Mouse (Mus musculus) MEL (cell line): ENCODE data around the gene Klhl26. TPM values are rescaled to one million over a fixed set of nuclear protein-coding genes. Genes with fewer than 3 reads are reported as not detected.
A peak's percentile ranks its signal among the peaks of the same experiment; 100 is the strongest.

Source experiments
- DNase-seq: peaks from one replicate; pipeline ENCODE4 v3.0.0; 2011; ENCODE audit warnings: low read depth, low spot score
- H3K27ac ChIP-seq: 2 replicates; pipeline ENCODE4 v1.5.1; 2012; ENCODE audit warnings: low read depth, mild to moderate bottlenecking, control low read depth, low read length, moderate library complexity; ENCODE audit not compliant: control insufficient read depth
- H3K27me3 ChIP-seq, 2 experiments: fragments of 150-350 bp in 1 of 2; sonication (generic) in 1 of 2; 2 replicates each; pipeline ENCODE4 v1.6.1; 2012; ENCODE audit warnings: low read length in 2 of 2, mild to moderate bottlenecking in 2 of 2, improper control_type of control experiment in 1 of 2, moderate library complexity in 1 of 2; ENCODE audit not compliant: insufficient read depth in 2 of 2, control insufficient read depth in 1 of 2
- H3K36me3 ChIP-seq, 2 experiments: 2 replicates each; pipeline ENCODE4 v1.6.1; 2012 to 2014; ENCODE audit warnings: low read length in 2 of 2, improper control_type of control experiment in 1 of 2, inconsistent platforms in 1 of 2, mild to moderate bottlenecking in 1 of 2; ENCODE audit not compliant: insufficient read depth in 2 of 2, control insufficient read depth in 1 of 2
- H3K4me1 ChIP-seq, 2 experiments: fragments of 150-350 bp in 1 of 2; sonication (generic) in 1 of 2; 2 replicates each; pipeline ENCODE4 v1.6.1; 2012; ENCODE audit warnings: low read length in 2 of 2, improper control_type of control experiment in 1 of 2, mild to moderate bottlenecking in 1 of 2; ENCODE audit not compliant: insufficient read depth in 2 of 2, control insufficient read depth in 1 of 2
- H3K4me3 ChIP-seq, 2 experiments: fragments of 150-350 bp in 1 of 2; sonication (generic) in 1 of 2; 2 replicates each; pipeline ENCODE4 v1.5.1; 2012; ENCODE audit warnings: low read depth in 2 of 2, low read length in 2 of 2, mild to moderate bottlenecking in 2 of 2, moderate library complexity in 2 of 2, control low read depth in 1 of 2, improper control_type of control experiment in 1 of 2; ENCODE audit not compliant: control insufficient read depth in 1 of 2, insufficient read depth in 1 of 2
- H3K79me2 ChIP-seq: 2 replicates; pipeline ENCODE4 v1.6.1; 2012; ENCODE audit warnings: mild to moderate bottlenecking, low read length, moderate library complexity; ENCODE audit not compliant: control insufficient read depth, poor library complexity, insufficient read depth
- H3K9ac ChIP-seq: 2 replicates; pipeline ENCODE4 v1.6.1; 2012; ENCODE audit warnings: low read depth, mild to moderate bottlenecking, control low read depth, low read length, moderate library complexity; ENCODE audit not compliant: control insufficient read depth, poor library complexity, severe bottlenecking
- H3K9me3 ChIP-seq: fragments of 150-350 bp; sonication (generic); replicated peaks from 2 replicates; pipeline ENCODE4 v1.6.1; 2012; ENCODE audit warnings: mild to moderate bottlenecking, low read length, improper control_type of control experiment, moderate library complexity; ENCODE audit not compliant: insufficient read depth
- CTCF ChIP-seq, 3 experiments: IDR thresholded peaks in 2 of 3; conservative IDR thresholded peaks in 1 of 3; 2 replicates each; pipeline ENCODE4 v1.5.1; 2011 to 2012; ENCODE audit warnings: low read length in 3 of 3, low read depth in 2 of 3, mild to moderate bottlenecking in 2 of 3, improper control_type of control experiment in 1 of 3, inconsistent platforms in 1 of 3, mixed read lengths in 1 of 3, moderate library complexity in 1 of 3; ENCODE audit not compliant: control insufficient read depth in 1 of 3, insufficient read depth in 1 of 3, poor library complexity in 1 of 3, severe bottlenecking in 1 of 3
- ELF1 ChIP-seq: IDR thresholded peaks from 2 replicates; pipeline ENCODE4 v1.6.1; 2014; ENCODE audit warnings: low read depth, mild to moderate bottlenecking, inconsistent platforms, low read length, improper control_type of control experiment, moderate library complexity
- ETS1 ChIP-seq: IDR thresholded peaks from 2 replicates; pipeline ENCODE4 v1.6.1; 2012; ENCODE audit warnings: low read depth, mild to moderate bottlenecking, inconsistent platforms, low read length, improper control_type of control experiment, moderate library complexity
- GABPA ChIP-seq: IDR thresholded peaks from 2 replicates; pipeline ENCODE4 v1.6.1; 2012; ENCODE audit warnings: low read depth, mild to moderate bottlenecking, inconsistent platforms, low read length, improper control_type of control experiment, moderate library complexity
- HCFC1 ChIP-seq: IDR thresholded peaks from 2 replicates; pipeline ENCODE4 v1.6.1; 2012; ENCODE audit warnings: low read depth, mild to moderate bottlenecking, inconsistent platforms, low read length, improper control_type of control experiment, moderate library complexity
- JUND ChIP-seq: IDR thresholded peaks from 2 replicates; pipeline ENCODE4 v1.6.1; 2011; ENCODE audit warnings: low read depth, mild to moderate bottlenecking, improper control_type of control experiment, low read length
- KAT2A ChIP-seq: conservative IDR thresholded peaks from 2 replicates; pipeline ENCODE4 v1.6.1; 2012; ENCODE audit warnings: low read depth, low read length, improper control_type of control experiment, inconsistent platforms
- MAFK ChIP-seq: IDR thresholded peaks from 2 replicates; pipeline ENCODE4 v1.6.1; 2011; ENCODE audit warnings: low read depth, mild to moderate bottlenecking, low read length, improper control_type of control experiment, borderline replicate concordance
- MXI1 ChIP-seq: IDR thresholded peaks from 2 replicates; pipeline ENCODE4 v1.6.1; 2011; ENCODE audit warnings: mild to moderate bottlenecking, low read depth, low read length, improper control_type of control experiment
- NRF1 ChIP-seq: IDR thresholded peaks from 2 replicates; pipeline ENCODE4 v1.6.1; 2014; ENCODE audit warnings: low read depth, mild to moderate bottlenecking, inconsistent platforms, low read length, improper control_type of control experiment, moderate library complexity; ENCODE audit not compliant: poor library complexity, insufficient read depth, severe bottlenecking
- POLR2A ChIP-seq, 2 experiments: IDR thresholded peaks; 2 replicates each; pipeline ENCODE4 v1.6.1; 2011 to 2012; ENCODE audit warnings: low read length in 2 of 2, mild to moderate bottlenecking in 2 of 2, control low read depth in 1 of 2, improper control_type of control experiment in 1 of 2, low read depth in 1 of 2, moderate library complexity in 1 of 2; ENCODE audit not compliant: control insufficient read depth in 1 of 2, insufficient read depth in 1 of 2, poor library complexity in 1 of 2
- POLR2AphosphoS5 ChIP-seq: IDR thresholded peaks from 2 replicates; pipeline ENCODE4 v1.6.1; 2012; ENCODE audit warnings: low read depth, borderline replicate concordance, mild to moderate bottlenecking, inconsistent platforms, low read length, moderate library complexity, mixed read lengths
- SMC3 ChIP-seq: IDR thresholded peaks from 2 replicates; pipeline ENCODE4 v1.6.1; 2011; ENCODE audit warnings: low read depth, low read length, improper control_type of control experiment
- TCF12 ChIP-seq: IDR thresholded peaks from 2 replicates; pipeline ENCODE4 v1.6.1; 2014; ENCODE audit warnings: low read depth, mild to moderate bottlenecking, inconsistent platforms, low read length, improper control_type of control experiment, moderate library complexity
- UBTF ChIP-seq: IDR thresholded peaks from 2 replicates; pipeline ENCODE4 v1.6.1; 2012; ENCODE audit warnings: low read depth, mild to moderate bottlenecking, inconsistent platforms, low read length, improper control_type of control experiment, moderate library complexity, borderline replicate concordance; ENCODE audit not compliant: insufficient read depth
- ZC3H11A ChIP-seq: IDR thresholded peaks from 2 replicates; pipeline ENCODE4 v1.6.1; 2012; ENCODE audit warnings: low read depth, mild to moderate bottlenecking, inconsistent platforms, low read length, improper control_type of control experiment
- ZKSCAN1 ChIP-seq: IDR thresholded peaks from 2 replicates; pipeline ENCODE4 v1.6.1; 2012; ENCODE audit warnings: low read depth, mild to moderate bottlenecking, inconsistent platforms, low read length, improper control_type of control experiment, moderate library complexity
- ZMIZ1 ChIP-seq: IDR thresholded peaks from 2 replicates; pipeline ENCODE4 v1.6.1; 2012; ENCODE audit warnings: low read depth, mild to moderate bottlenecking, inconsistent platforms, low read length, improper control_type of control experiment, moderate library complexity
- ZNF384 ChIP-seq: IDR thresholded peaks from 2 replicates; pipeline ENCODE4 v1.6.1; 2012; ENCODE audit warnings: low read depth, mild to moderate bottlenecking, inconsistent platforms, low read length, improper control_type of control experiment
- polyA plus RNA-seq, 2 experiments: library from polyadenylated mRNA; stranded (reverse) in 1 of 2; unstranded in 1 of 2; fragments of >175 nt in 1 of 2; fragments of >200 nt in 1 of 2; gene quantifications; 2 replicates each; pipeline versions ENCODE4 v1.2.1 to v1.2.4; 2012; ENCODE audit warnings: low replicate concordance in 2 of 2, low read depth in 1 of 2; ENCODE audit not compliant: insufficient read length in 2 of 2, insufficient read depth in 1 of 2, missing spikeins in 1 of 2
- total RNA-seq: library from RNA; depleted of rRNA; stranded (reverse); fragments of 300-350 nt; gene quantifications from 2 replicates; pipeline ENCODE4 v1.2.3, GENCODE M21; 2012

Klhl26 gene
- total and polyA plus RNA-seq, 3 experiments: 8.0 to 11.4 TPM; not detected in 1

DNA sequence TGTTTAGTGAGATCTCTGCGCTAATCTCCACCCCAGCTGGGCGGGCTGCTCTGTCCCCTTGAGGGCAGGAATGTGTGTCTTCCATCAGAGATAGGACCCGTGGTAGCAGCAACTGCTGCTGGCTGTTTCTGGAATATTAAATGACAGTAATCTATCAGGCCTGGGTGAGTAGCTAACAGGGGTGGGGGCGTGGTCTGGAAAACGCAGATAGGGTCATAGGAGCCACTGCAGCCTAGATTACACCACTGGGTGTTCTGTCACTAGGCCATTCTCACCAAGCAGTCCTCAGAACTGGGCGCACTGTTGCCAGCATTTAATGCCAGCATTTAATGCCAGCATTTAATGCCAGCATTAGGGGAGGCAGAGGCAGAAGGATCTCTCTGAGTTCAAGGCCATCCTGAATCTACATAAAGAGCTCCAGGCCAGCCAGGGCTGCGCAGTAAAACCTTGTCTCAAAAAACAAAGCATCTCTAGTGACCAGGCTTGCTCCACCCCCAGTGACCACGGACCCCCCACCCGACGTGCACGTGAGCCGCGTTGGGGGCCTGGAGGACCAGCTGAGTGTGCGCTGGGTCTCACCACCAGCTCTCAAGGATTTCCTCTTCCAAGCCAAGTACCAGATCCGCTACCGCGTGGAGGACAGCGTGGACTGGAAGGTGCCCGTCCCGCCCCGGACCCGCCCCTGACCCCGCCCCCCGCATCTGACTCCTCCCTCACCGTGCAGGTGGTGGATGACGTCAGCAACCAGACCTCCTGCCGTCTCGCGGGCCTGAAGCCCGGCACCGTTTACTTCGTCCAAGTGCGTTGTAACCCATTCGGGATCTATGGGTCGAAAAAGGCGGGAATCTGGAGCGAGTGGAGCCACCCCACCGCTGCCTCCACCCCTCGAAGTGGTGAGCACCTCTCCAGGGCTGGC is 23.9 kb upstream of the Klhl26 start (continued):
- no peak for TF ChIP-seq JUND
- no peak for TF ChIP-seq GABPA
- peak in 1 of 2 experiments; percentile 53; a peak in 1 of 4 replicates for TF ChIP-seq POLR2A (IDR thresholded peaks at IDR 0.05; ENCODE audit: control insufficient read depth in 1 of 2, insufficient read depth in 1 of 2, low read depth in 1 of 2, low read length in 2 of 2, poor library complexity in 1 of 2)
- TF ChIP-seq ELF1: no peak
- no peak for TF ChIP-seq KAT2A
- TF ChIP-seq, all 39 proteins: peak for 10

- TF ChIP-seq ETS1 (no peak), ZKSCAN1 (no peak), NRF1 (no peak), CTCF (IDR thresholded peaks at IDR 0.05 in 2 of 3, conservative IDR thresholded peaks at IDR 0.05 in 1 of 3; ENCODE audit: control insufficient read depth in 1 of 3, insufficient read depth in 1 of 3, low read depth in 2 of 3, low read length in 3 of 3, poor library complexity in 1 of 3, severe bottlenecking in 1 of 3) (no peak), ZNF384 (no peak), KAT2A (no peak), SMC3 (no peak), TCF12 (no peak), MXI1 (no peak), UBTF (no peak), ZMIZ1 (no peak), HCFC1 (no peak), MAFK (no peak), POLR2AphosphoS5 (no peak), ZC3H11A (no peak)
- Histone ChIP-seq H3K4me1 (peaks cover 2 to 12% of the 10 kb centered on the region in 2 experiments; a peak in 3 of 4 replicates), H3K27ac (no peak overlapping the region), H3K9me3 (no peaks in the 10 kb centered on the region), H3K4me3 (no peak overlapping the region), H3K36me3 (peaks cover 0 to 2% of the 10 kb centered on the region in 2 experiments; a peak in 1 of 4 replicates), H3K27me3 (no peaks in the 10 kb centered on the region; a peak in 1 of 4 replicates), H3K79me2 (no peaks in the 10 kb centered on the region; the same call in 1 of the 2 replicates), H3K9ac (no peak overlapping the region)
- no peak for DNase-seq
These were observed 18.9 kb upstream of the Klhl26 start for GRCm38 (mm10) chr8:70495771-70496062.
